Mouse (Mus musculus) central nervous system, embryonic 18 days (tissue): ENCODE measurements around the gene Dusp11. TPM values are rescaled to one million over a fixed set of nuclear protein-coding genes. Genes with fewer than 3 reads are reported as not detected.

ENCODE experiments used
- polyA plus RNA-seq: library from polyadenylated mRNA; depleted of rRNA; stranded (reverse); fragments of >200 nt; gene quantifications from 2 replicates; pipeline ENCODE4 v1.2.3, GENCODE M21; 2012; rRNA removed

Gene Dusp11
- polyA plus RNA-seq, result 164 and 182 TPM in 2 replicates

GRCm38 (mm10) chr6:85961101-85962091, at the start of gene Dusp11:
Dusp11 (minus strand) TSS chr6:85961667.

GRCm38 (mm10) chr6:85915539-85916513, 45.6 kb downstream of the Dusp11 start, which contains the start of gene Nat8f1:
Nat8f1 (minus strand) TSS chr6:85915687.

GRCm38 (mm10) chr6:85911587-85911986, 49.9 kb downstream of the Dusp11 start, which contains the start of gene Tprkb:
Tprkb (plus strand) TSS chr6:85911865.

GRCm38 (mm10) chr6:85904642-85905061, 56.8 kb downstream of the Dusp11 start, which contains the start of gene Nat8f4:
Nat8f4 (minus strand) TSS chr6:85904884.

Other genes with a start within 250 kb of the Dusp11 start
- gene Nat8f7, start 248.5 kb downstream of the Dusp11 start, polyA plus RNA-seq, result not detected in 2 replicates
- 0.05 and 0.07 TPM in 2 replicates for gene Nat8f3, start 195.9 kb downstream of the Dusp11 start, polyA plus RNA-seq
- gene Nat8f6, start 140.7 kb downstream of the Dusp11 start, polyA plus RNA-seq, result 0.04 and 0.06 TPM in 2 replicates
- gene Nat8f5, start 140.7 kb downstream of the Dusp11 start, polyA plus RNA-seq, result 0.16 and 0.24 TPM in 2 replicates
- 0.13 and 0.18 TPM in 2 replicates for gene Nat8, start 129.6 kb downstream of the Dusp11 start, polyA plus RNA-seq
- 0.05 and 0.06 TPM in 2 replicates for gene Nat8f2, start 92.5 kb downstream of the Dusp11 start, polyA plus RNA-seq
- gene Nat8f4, start 56.8 kb downstream of the Dusp11 start, polyA plus RNA-seq, result 4.4 TPM in 2 replicates
- gene Tprkb, start 49.8 kb downstream of the Dusp11 start, polyA plus RNA-seq, result 50.4 and 53.6 TPM in 2 replicates
- gene Nat8f1, start 46.0 kb downstream of the Dusp11 start, polyA plus RNA-seq, result 15.6 and 18.2 TPM in 2 replicates
- gene Figla, start 54.5 kb upstream of the Dusp11 start, polyA plus RNA-seq, result not detected in 2 replicates
- gene Add2, start 67.0 kb upstream of the Dusp11 start, polyA plus RNA-seq, result 187 and 210 TPM in 2 replicates
- gene Tgfa, start 233.6 kb upstream of the Dusp11 start, polyA plus RNA-seq, result 17.9 and 23.3 TPM in 2 replicates